ENCODE assay signal across 8 mouse cellular contexts in the genomic region with DNA sequence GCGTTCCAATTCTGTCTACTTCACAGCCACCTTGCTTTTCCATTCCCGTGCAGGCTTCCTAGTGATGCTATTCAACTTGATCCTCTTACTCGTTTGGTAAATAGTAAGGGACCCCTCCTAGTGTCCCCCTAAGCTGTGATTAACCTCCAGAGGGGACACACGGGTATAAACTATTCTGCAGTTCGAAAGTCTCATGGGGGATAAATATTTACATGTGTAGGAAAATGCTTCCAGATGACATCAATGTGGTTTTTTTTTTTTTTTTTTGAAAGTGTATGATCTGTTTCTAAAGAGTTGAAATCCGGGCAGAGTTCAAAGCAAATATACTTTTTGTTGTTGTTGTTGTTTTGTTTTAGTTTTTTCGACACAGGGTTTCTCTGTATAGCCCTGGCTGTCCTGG. TPM values are rescaled to one million over a fixed set of nuclear protein-coding genes. Genes with fewer than 3 reads are reported as not detected.
DNase-seq lines count a peak whose midpoint lies in the region; ATAC-seq and TF ChIP-seq lines count a peak whose summit lies in the region.

No protein-coding gene starts in this region.

- no peaks in the 10 kb centered on the region for H3K36me3 ChIP-seq in kidney, embryonic 15.5 days
- no peaks in the 10 kb centered on the region for H3K36me3 ChIP-seq in kidney, adult 2 months (ENCODE audit: control insufficient read depth, insufficient read depth, low read length)
- no peaks in the 10 kb centered on the region for H3K36me3 ChIP-seq in embryonic facial prominence, embryonic 15.5 days
- no peaks in the 10 kb centered on the region for H3K36me3 ChIP-seq in limb, embryonic 10.5 days
- H3K36me3 ChIP-seq in neural tube, embryonic 11.5 days (ENCODE audit: control insufficient read depth, insufficient read depth, low read length), result no peaks in the 10 kb centered on the region

- no peak overlapping the region for H3K9ac ChIP-seq in kidney, embryonic 15.5 days
- no peak overlapping the region for H3K9ac ChIP-seq in embryonic facial prominence, embryonic 15.5 days
- H3K9ac ChIP-seq in neural tube, embryonic 11.5 days (ENCODE audit: low read length), result 0 out of 2 replicates have a peak overlapping the region, but pooled peaks have one; percentile 1

- no peak for DNase-seq in kidney, adult 2 months
- no peak for DNase-seq in limb, embryonic 10.5 days (ENCODE audit: low spot score)
- DNase-seq in neural tube, embryonic 11.5 days (ENCODE audit: low spot score), result no peak
- no peak for DNase-seq in adrenal gland, postnatal 25 days
- DNase-seq in adrenal gland, adult 8-10 months, result no peak
- no peak for DNase-seq in right cerebral cortex, adult 18-20 months

- no peaks in the 10 kb centered on the region for H3K9me3 ChIP-seq in kidney, embryonic 15.5 days (replicated peaks)
- H3K9me3 ChIP-seq in embryonic facial prominence, embryonic 15.5 days (replicated peaks), result no peaks in the 10 kb centered on the region
- H3K9me3 ChIP-seq in limb, embryonic 10.5 days (replicated peaks), result no peaks in the 10 kb centered on the region
- H3K9me3 ChIP-seq in neural tube, embryonic 11.5 days (ENCODE audit: control insufficient read depth, low read length), result no peaks in the 10 kb centered on the region

- TF ChIP-seq POLR2A in kidney, adult 2 months (IDR thresholded peaks at IDR 0.05; ENCODE audit: low read depth, low read length), result no peak

- peak overlapping the region; percentile 87 for H3K27ac ChIP-seq in kidney, embryonic 15.5 days
- H3K27ac ChIP-seq in kidney, adult 2 months (ENCODE audit: insufficient read depth, low read depth, low read length), result no peak overlapping the region
- peak overlapping the region; percentile 87 for H3K27ac ChIP-seq in embryonic facial prominence, embryonic 15.5 days (replicated peaks)
- H3K27ac ChIP-seq in limb, embryonic 10.5 days, result peak overlapping the region; percentile 88
- H3K27ac ChIP-seq in neural tube, embryonic 11.5 days (ENCODE audit: low read depth, low read length), result 0 out of 2 replicates have a peak overlapping the region, but pooled peaks have one; percentile 56

- H3K27me3 ChIP-seq in kidney, embryonic 15.5 days, result 0 out of 2 replicates have a peak, but pooled peaks cover 3% of the 10 kb centered on the region
- no peaks in the 10 kb centered on the region for H3K27me3 ChIP-seq in kidney, adult 2 months (replicated peaks; ENCODE audit: control insufficient read depth, insufficient read depth, low read length)
- H3K27me3 ChIP-seq in embryonic facial prominence, embryonic 15.5 days, result no peaks in the 10 kb centered on the region
- no peaks in the 10 kb centered on the region for H3K27me3 ChIP-seq in limb, embryonic 10.5 days (ENCODE audit: low read depth, poor library complexity, severe bottlenecking)
- H3K27me3 ChIP-seq in neural tube, embryonic 11.5 days (ENCODE audit: control insufficient read depth, insufficient read depth, low read length), result no peaks in the 10 kb centered on the region

- ATAC-seq in kidney, embryonic 15.5 days (replicated peaks; ENCODE audit: low FRiP score), result no peak
- no peak for ATAC-seq in embryonic facial prominence, embryonic 15.5 days (ENCODE audit: insufficient number of reproducible peaks, low FRiP score, low TSS enrichment, low read depth)
- ATAC-seq in neural tube, embryonic 11.5 days (ENCODE audit: insufficient read depth, low FRiP score, low TSS enrichment), result no peak

- no peak for TF ChIP-seq CTCF in kidney, adult 2 months (conservative IDR thresholded peaks at IDR 0.05; ENCODE audit: insufficient read depth, insufficient read length, low read depth, low read length)

- WGBS in kidney, embryonic 15.5 days, result 64% methylated on average over 7 of the region's 7 CpGs
- 79% methylated on average over 7 of the region's 7 CpGs for WGBS in kidney, adult 2 months
- 28% methylated on average over 7 of the region's 7 CpGs for WGBS in embryonic facial prominence, embryonic 15.5 days
- 56% methylated on average over 7 of the region's 7 CpGs for WGBS in limb, embryonic 10.5 days
- WGBS in neural tube, embryonic 11.5 days, result 64% methylated on average over 7 of the region's 7 CpGs

- H3K4me2 ChIP-seq in kidney, embryonic 15.5 days, result peak overlapping the region; percentile 70; the same call in 1 of the 2 replicates
- peak overlapping the region; percentile 57 for H3K4me2 ChIP-seq in embryonic facial prominence, embryonic 15.5 days (replicated peaks)
- H3K4me2 ChIP-seq in neural tube, embryonic 11.5 days (ENCODE audit: low read depth), result no peak overlapping the region; the same call in 1 of the 2 replicates

- peaks cover 44% of the 10 kb centered on the region for H3K4me1 ChIP-seq in kidney, embryonic 15.5 days
- peaks cover 6% of the 10 kb centered on the region; the same call in 1 of the 2 replicates for H3K4me1 ChIP-seq in kidney, adult 2 months (ENCODE audit: control insufficient read depth, insufficient read depth, low read length)
- H3K4me1 ChIP-seq in embryonic facial prominence, embryonic 15.5 days, result peaks cover 45% of the 10 kb centered on the region
- peaks cover 56% of the 10 kb centered on the region for H3K4me1 ChIP-seq in limb, embryonic 10.5 days
- 0 out of 2 replicates have a peak, but pooled peaks cover 9% of the 10 kb centered on the region for H3K4me1 ChIP-seq in neural tube, embryonic 11.5 days (ENCODE audit: control insufficient read depth, insufficient read depth, low read length)

- H3K4me3 ChIP-seq in kidney, embryonic 15.5 days (replicated peaks), result peak overlapping the region; percentile 46; the same call in 1 of the 2 replicates
- H3K4me3 ChIP-seq in kidney, adult 2 months (ENCODE audit: insufficient read depth, low read depth, low read length), result no peak overlapping the region
- H3K4me3 ChIP-seq in embryonic facial prominence, embryonic 15.5 days (replicated peaks), result 0 out of 2 replicates have a peak overlapping the region, but pooled peaks have one; percentile 41
- H3K4me3 ChIP-seq in limb, embryonic 10.5 days, result peak overlapping the region; percentile 48
- H3K4me3 ChIP-seq in neural tube, embryonic 11.5 days (ENCODE audit: low read depth, low read length), result no peak overlapping the region

RNA-seq across cellular contexts. Expression of a gene that starts 29.8 kb away (rescaled TPM):
- polyA plus RNA-seq in kidney, embryonic 15.5 days (2015; fragmentation: Nextera tagmentation; extraction: Ambion mirVana), result 13.8 and 14.7 TPM in 2 replicates
- 31.1 and 35.3 TPM in 2 replicates for polyA plus RNA-seq in kidney, adult 2 months (2012; rRNA removed)
- polyA plus RNA-seq in embryonic facial prominence, embryonic 15.5 days (2015; fragmentation: Nextera tagmentation; extraction: Ambion mirVana), result 20.3 and 21.0 TPM in 2 replicates
- 18.0 and 21.1 TPM in 2 replicates for polyA plus RNA-seq in limb, embryonic 10.5 days (2016; fragmentation: Nextera tagmentation; extraction: Ambion mirVana)
- 10.8 and 10.9 TPM in 2 replicates for polyA plus RNA-seq in neural tube, embryonic 11.5 days (2014; fragmentation: Nextera tagmentation; extraction: Ambion mirVana)
- total RNA-seq in adrenal gland, postnatal 25 days (2021), result 33.3 and 36.8 TPM in 2 replicates
- total RNA-seq in adrenal gland, adult 8-10 months (2022), result 10 to 100 TPM; 36.3 to 54.6 (median 44.0) TPM

Comparison
In these comparisons a context has a peak if more than half of its experiments do, and no peak if none do; other contexts are left out.
1. H3K4me3 ChIP-seq: peak in kidney, embryonic 15.5 days (single experiment), embryonic facial prominence, embryonic 15.5 days (single experiment) and limb, embryonic 10.5 days (single experiment); none in kidney, adult 2 months (single experiment) and neural tube, embryonic 11.5 days (single experiment).